Mouse (Mus musculus): ENCODE results near the gene Oog3. TPM values are rescaled to one million over a fixed set of nuclear protein-coding genes. Genes with fewer than 3 reads are reported as not detected.

Gene Oog3
- polyA plus RNA-seq (2016; fragmentation: Nextera tagmentation; extraction: Ambion mirVana): not detected in 2 replicates

DNA sequence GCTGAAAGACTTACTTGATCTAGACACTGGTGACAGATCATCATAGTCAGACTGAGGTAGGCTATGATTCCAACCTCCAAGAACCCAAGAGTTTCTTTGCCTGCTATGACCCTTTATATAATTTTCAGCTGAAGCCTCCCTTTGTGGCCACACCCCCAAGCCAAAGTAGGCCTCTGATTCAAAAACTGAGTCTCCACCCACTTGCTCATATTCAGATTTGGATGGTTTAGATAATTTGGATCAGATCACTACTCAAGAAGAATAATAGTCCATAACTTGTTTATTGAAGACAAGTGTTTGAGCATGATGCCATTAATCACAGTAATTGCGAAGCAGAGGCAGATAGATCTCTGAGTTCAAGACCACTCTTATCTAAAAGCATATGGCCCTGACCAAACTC lies at the start of gene Oog3:
Gene Oog3 (minus strand): TSS at position 101 of the 400 bp plus-strand sequence.
- 88% methylated on average over 1 of the region's 1 CpGs for WGBS
- Histone ChIP-seq H3K27me3 (ENCODE audit: low read depth, poor library complexity, severe bottlenecking) (no peaks in the 10 kb centered on the region), H3K4me3 (no peak within 1 kb of the TSS), H3K4me1 (no peaks in the 10 kb centered on the region), H3K36me3 (no peaks in the 10 kb centered on the region), H3K27ac (replicated peaks) (no peak within 1 kb of the TSS), H3K9me3 (replicated peaks) (peaks cover 76% of the 10 kb centered on the region)
- no peak for DNase-seq (ENCODE audit: low spot score)

- H3K27me3 ChIP-seq (ENCODE audit: low read depth, poor library complexity, severe bottlenecking): no peaks in the 10 kb centered on the region
- H3K4me1 ChIP-seq: no peaks in the 10 kb centered on the region
- no peaks in the 10 kb centered on the region for H3K36me3 ChIP-seq
- 51% methylated on average over 1 of the region's 1 CpGs for WGBS
- H3K9me3 ChIP-seq (replicated peaks): peaks cover 65% of the 10 kb centered on the region
- no peak within 1 kb of the TSS for H3K27ac ChIP-seq (replicated peaks)
- H3K4me3 ChIP-seq: no peak within 1 kb of the TSS
- DNase-seq (ENCODE audit: low spot score): no peak
These were observed 28.0 kb upstream of the Oog3 start, which contains the start of gene Oog2 for GRCm38 (mm10) chr4:144190419-144190818. TSS of gene Oog2 (plus strand) at chr4:144190719.

Other genes with a start within 250 kb of the Oog3 start
- not detected in 2 replicates for gene Pramef25, start 211.6 kb downstream of the Oog3 start, polyA plus RNA-seq (2016; fragmentation: Nextera tagmentation; extraction: Ambion mirVana)
- not detected in 2 replicates for gene Gm13101, start 195.7 kb downstream of the Oog3 start, polyA plus RNA-seq (2016; fragmentation: Nextera tagmentation; extraction: Ambion mirVana)
- gene Pramef17, start 168.3 kb downstream of the Oog3 start, polyA plus RNA-seq (2016; fragmentation: Nextera tagmentation; extraction: Ambion mirVana): not detected in 2 replicates
- not detected in 2 replicates for gene Pramel4, start 103.5 kb downstream of the Oog3 start, polyA plus RNA-seq (2016; fragmentation: Nextera tagmentation; extraction: Ambion mirVana)
- gene Gm13102, start 56.2 kb downstream of the Oog3 start, polyA plus RNA-seq (2016; fragmentation: Nextera tagmentation; extraction: Ambion mirVana): not detected in 2 replicates
- gene Oog2, start 28.1 kb upstream of the Oog3 start, polyA plus RNA-seq (2016; fragmentation: Nextera tagmentation; extraction: Ambion mirVana): not detected in 2 replicates
- gene C87977, start 50.7 kb upstream of the Oog3 start, polyA plus RNA-seq (2016; fragmentation: Nextera tagmentation; extraction: Ambion mirVana): not detected in 2 replicates
- not detected in 2 replicates for gene Pramel5, start 117.8 kb upstream of the Oog3 start, polyA plus RNA-seq (2016; fragmentation: Nextera tagmentation; extraction: Ambion mirVana)
- not detected in 2 replicates for gene Gm13128, start 167.6 kb upstream of the Oog3 start, polyA plus RNA-seq (2016; fragmentation: Nextera tagmentation; extraction: Ambion mirVana)
- not detected in 2 replicates for gene Gm13119, start 195.3 kb upstream of the Oog3 start, polyA plus RNA-seq (2016; fragmentation: Nextera tagmentation; extraction: Ambion mirVana)
- not detected in 2 replicates for gene Pramef20, start 215.3 kb upstream of the Oog3 start, polyA plus RNA-seq (2016; fragmentation: Nextera tagmentation; extraction: Ambion mirVana)
- not detected in 2 replicates for gene Pramef12, start 245.8 kb upstream of the Oog3 start, polyA plus RNA-seq (2016; fragmentation: Nextera tagmentation; extraction: Ambion mirVana)

All from midbrain, embryonic 10.5 days (tissue).